Mouse (Mus musculus): Measurements from ENCODE around the gene Slc4a3. TPM values are rescaled to one million over a fixed set of nuclear protein-coding genes. Genes with fewer than 3 reads are reported as not detected.

The Slc4a3 gene
- polyA plus RNA-seq, 2 experiments, result 21.5 to 101 TPM

- WGBS, result 77% methylated on average over 10 of the region's 10 CpGs
Measured at GRCm38 (mm10) chr1:75507006-75507405, 39.1 kb upstream of the Slc4a3 start, which contains the start of gene Inha. Gene Inha (plus strand): TSS chr1:75507077.

GRCm38 (mm10) chr1:75509586-75509985 lies 36.5 kb upstream of the Slc4a3 start:
- 0 out of 2 replicates have a peak, but pooled peaks cover 2% of the 10 kb centered on the region for H3K36me3 ChIP-seq (ENCODE audit: control insufficient read depth, insufficient read depth, low read length)
- H3K4me1 ChIP-seq (ENCODE audit: control insufficient read depth, insufficient read depth, low read length), result peaks cover 18% of the 10 kb centered on the region
- H3K4me3 ChIP-seq (replicated peaks; ENCODE audit: low read length), result no peak overlapping the region

More at GRCm38 (mm10) chr1:75507006-75507405, 39.1 kb upstream of the Slc4a3 start, which contains the start of gene Inha:
- no peak for TF ChIP-seq POLR2A (IDR thresholded peaks at IDR 0.05; ENCODE audit: borderline replicate concordance, extremely low read depth, insufficient read depth, insufficient read length)
- peak within 1 kb of the TSS; percentile 85 for H3K4me3 ChIP-seq (replicated peaks; ENCODE audit: low read length)
- DNase-seq (ENCODE audit: low spot score) (no peak), ATAC-seq (ENCODE audit: low FRiP score, low read depth) (peak; percentile 4; the same call in 1 of the 2 replicates)
- peaks cover 26% of the 10 kb centered on the region for H3K36me3 ChIP-seq (ENCODE audit: control insufficient read depth, insufficient read depth, low read length)
- H3K4me2 ChIP-seq (replicated peaks; ENCODE audit: low read depth, low read length, severe bottlenecking), result peak within 1 kb of the TSS; percentile 92
- no peaks in the 10 kb centered on the region for H3K27me3 ChIP-seq (ENCODE audit: control insufficient read depth, insufficient read depth, low read length)
- H3K9me3 ChIP-seq (ENCODE audit: control insufficient read depth, low read length), result no peaks in the 10 kb centered on the region
- H3K4me1 ChIP-seq (ENCODE audit: control insufficient read depth, insufficient read depth, low read length), result peaks cover 26% of the 10 kb centered on the region
- peak within 1 kb of the TSS; percentile 97 for H3K27ac ChIP-seq (replicated peaks; ENCODE audit: low read depth, low read length)
- H3K9ac ChIP-seq (ENCODE audit: low read depth, low read length, severe bottlenecking), result peak within 1 kb of the TSS; percentile 93

GRCm38 (mm10) chr1:75510154-75510553 lies 35.9 kb upstream of the Slc4a3 start:
- DNase-seq (ENCODE audit: low spot score), result no peak
- no peak for ATAC-seq (ENCODE audit: low FRiP score, low read depth)
- H3K9me3 ChIP-seq (ENCODE audit: control insufficient read depth, low read length), result no peaks in the 10 kb centered on the region
- H3K4me1 ChIP-seq (ENCODE audit: control insufficient read depth, insufficient read depth, low read length), result peaks cover 13% of the 10 kb centered on the region
- no peak overlapping the region for H3K4me3 ChIP-seq (replicated peaks; ENCODE audit: low read length)
- H3K9ac ChIP-seq (ENCODE audit: low read depth, low read length, severe bottlenecking), result no peak overlapping the region
- 67% methylated on average over 5 of the region's 5 CpGs for WGBS
- no peak overlapping the region for H3K27ac ChIP-seq (replicated peaks; ENCODE audit: low read depth, low read length)
- no peaks in the 10 kb centered on the region for H3K36me3 ChIP-seq (ENCODE audit: control insufficient read depth, insufficient read depth, low read length)
- no peak for TF ChIP-seq POLR2A (IDR thresholded peaks at IDR 0.05; ENCODE audit: borderline replicate concordance, extremely low read depth, insufficient read depth, insufficient read length)
- no peak overlapping the region for H3K4me2 ChIP-seq (replicated peaks; ENCODE audit: low read depth, low read length, severe bottlenecking)
- no peaks in the 10 kb centered on the region for H3K27me3 ChIP-seq (ENCODE audit: control insufficient read depth, insufficient read depth, low read length)

More at GRCm38 (mm10) chr1:75509586-75509985, 36.5 kb upstream of the Slc4a3 start:
- H3K9me3 ChIP-seq (ENCODE audit: control insufficient read depth, low read length), result no peaks in the 10 kb centered on the region
- TF ChIP-seq POLR2A (IDR thresholded peaks at IDR 0.05; ENCODE audit: borderline replicate concordance, extremely low read depth, insufficient read depth, insufficient read length), result no peak
- ATAC-seq (ENCODE audit: low FRiP score, low read depth) (no peak), DNase-seq (ENCODE audit: low spot score) (no peak)
- no peak overlapping the region for H3K27ac ChIP-seq (replicated peaks; ENCODE audit: low read depth, low read length)
- WGBS, result 57% methylated on average over 15 of the region's 20 CpGs
- H3K27me3 ChIP-seq (ENCODE audit: control insufficient read depth, insufficient read depth, low read length), result no peaks in the 10 kb centered on the region
- no peak overlapping the region for H3K9ac ChIP-seq (ENCODE audit: low read depth, low read length, severe bottlenecking)
- H3K4me2 ChIP-seq (replicated peaks; ENCODE audit: low read depth, low read length, severe bottlenecking), result no peak overlapping the region

GRCm38 (mm10) chr1:75511437-75512210 lies 34.4 kb upstream of the Slc4a3 start:
- Histone ChIP-seq H3K4me1 (ENCODE audit: control insufficient read depth, insufficient read depth, low read length) (peaks cover 12% of the 10 kb centered on the region), H3K9ac (ENCODE audit: low read depth, low read length, severe bottlenecking) (no peak overlapping the region), H3K36me3 (ENCODE audit: control insufficient read depth, insufficient read depth, low read length) (no peaks in the 10 kb centered on the region), H3K27me3 (ENCODE audit: control insufficient read depth, insufficient read depth, low read length) (no peaks in the 10 kb centered on the region), H3K4me3 (replicated peaks; ENCODE audit: low read length) (no peak overlapping the region), H3K27ac (replicated peaks; ENCODE audit: low read depth, low read length) (no peak overlapping the region), H3K9me3 (ENCODE audit: control insufficient read depth, low read length) (no peaks in the 10 kb centered on the region), H3K4me2 (replicated peaks; ENCODE audit: low read depth, low read length, severe bottlenecking) (no peak overlapping the region)
- DNase-seq (ENCODE audit: low spot score), result no peak
- no peak for TF ChIP-seq POLR2A (IDR thresholded peaks at IDR 0.05; ENCODE audit: borderline replicate concordance, extremely low read depth, insufficient read depth, insufficient read length)
- 60% methylated on average over 4 of the region's 4 CpGs for WGBS
- no peak for ATAC-seq (ENCODE audit: low FRiP score, low read depth)

GRCm38 (mm10) chr1:75512550-75512949 lies 33.5 kb upstream of the Slc4a3 start:
- DNase-seq (ENCODE audit: low spot score), result no peak
- no peak overlapping the region for H3K4me3 ChIP-seq (replicated peaks; ENCODE audit: low read length)
- TF ChIP-seq POLR2A (IDR thresholded peaks at IDR 0.05; ENCODE audit: borderline replicate concordance, extremely low read depth, insufficient read depth, insufficient read length), result no peak
- ATAC-seq (ENCODE audit: low FRiP score, low read depth), result no peak
- H3K9ac ChIP-seq (ENCODE audit: low read depth, low read length, severe bottlenecking), result no peak overlapping the region
- H3K9me3 ChIP-seq (ENCODE audit: control insufficient read depth, low read length), result no peaks in the 10 kb centered on the region
- 86% methylated on average over 3 of the region's 3 CpGs for WGBS
- H3K4me1 ChIP-seq (ENCODE audit: control insufficient read depth, insufficient read depth, low read length), result peaks cover 5% of the 10 kb centered on the region; the same call in 1 of the 2 replicates
- H3K27ac ChIP-seq (replicated peaks; ENCODE audit: low read depth, low read length), result no peak overlapping the region
- no peaks in the 10 kb centered on the region for H3K27me3 ChIP-seq (ENCODE audit: control insufficient read depth, insufficient read depth, low read length)
- H3K4me2 ChIP-seq (replicated peaks; ENCODE audit: low read depth, low read length, severe bottlenecking), result no peak overlapping the region
- H3K36me3 ChIP-seq (ENCODE audit: control insufficient read depth, insufficient read depth, low read length), result no peaks in the 10 kb centered on the region

Measured in limb, embryonic 14.5 days (tissue).